Mouse (Mus musculus) ES-CJ7 (cell line): ENCODE results near the gene Zfp326.

Experiments used
- DNase-seq: peaks from one replicate; pipeline ENCODE4 v3.0.0; 2011; ENCODE audit warnings: low read depth, low spot score

Zfp326 gene

DNA sequence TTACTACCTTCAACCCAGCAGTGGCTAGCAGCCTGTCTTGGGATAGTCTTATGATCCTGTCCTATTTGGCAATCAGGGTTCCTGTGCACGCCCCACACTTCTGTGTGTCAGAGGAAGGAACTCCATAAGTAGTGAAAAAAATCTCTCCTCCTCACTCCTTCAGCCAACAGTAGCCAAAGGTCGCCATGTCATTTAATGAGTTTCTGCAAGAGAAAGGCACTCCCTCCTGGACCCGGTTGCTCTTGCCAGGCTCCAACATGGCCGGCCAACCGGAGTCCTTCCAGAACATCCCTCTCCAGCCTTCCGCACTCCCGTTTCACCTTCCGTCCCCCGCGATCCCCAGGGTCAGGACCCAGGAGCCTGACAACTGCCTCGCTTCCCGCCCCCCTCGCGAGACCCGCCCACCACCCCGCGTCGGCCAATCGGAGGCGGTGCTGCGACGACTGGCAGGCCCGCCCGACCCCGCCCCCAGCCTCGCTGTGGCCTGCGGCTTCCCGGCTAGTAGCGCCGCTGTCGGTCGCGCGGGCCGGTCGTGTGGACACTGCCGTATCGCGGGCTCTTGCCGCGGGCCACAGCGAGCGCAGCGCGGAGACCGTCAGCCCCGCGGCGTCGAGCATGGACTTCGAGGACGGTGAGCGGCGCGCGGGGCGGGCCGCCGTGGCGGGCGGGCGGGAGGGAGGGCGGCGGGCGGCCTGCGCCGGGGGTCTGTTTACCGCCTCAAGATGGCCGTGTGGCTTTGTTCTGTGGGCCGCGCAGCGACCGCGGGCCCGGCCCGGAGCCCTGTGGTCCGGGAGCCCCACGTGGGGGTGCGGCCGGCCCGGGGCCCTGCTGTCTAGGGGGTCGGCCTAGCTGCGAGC, at the start of gene Zfp326:
Gene Zfp326, plus strand, starts transcription at position 498 of the 857 bp plus-strand sequence.
- DNase-seq: peak; percentile 93

DNA sequence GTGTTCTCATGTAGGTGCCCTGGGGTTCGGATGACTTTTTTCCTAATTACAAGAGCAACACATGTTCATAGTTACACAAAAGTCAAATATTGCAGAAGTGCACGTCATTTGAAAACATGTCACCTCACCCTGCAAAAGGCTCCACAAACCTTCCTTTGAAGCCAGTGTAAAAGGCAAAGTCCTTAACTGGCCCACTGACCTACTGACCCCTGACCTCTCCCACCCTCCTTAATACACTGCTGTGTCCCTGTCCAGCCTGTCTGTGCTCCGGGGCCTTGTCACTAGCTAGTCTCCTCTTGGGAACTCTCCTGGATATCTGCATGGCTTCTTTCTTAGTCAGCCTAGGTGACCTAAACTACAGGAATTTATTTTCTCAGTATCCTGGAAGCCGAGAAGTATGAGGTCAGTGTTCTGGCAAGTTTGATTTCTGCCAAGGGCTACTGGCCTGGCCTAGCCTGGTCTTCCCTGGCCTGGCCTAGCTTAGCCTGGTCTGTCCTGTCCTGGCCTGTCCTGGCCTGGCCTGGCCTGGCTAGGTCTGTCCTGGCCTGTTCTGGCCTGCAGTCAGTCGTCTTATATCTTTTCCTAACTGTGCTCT, 49.4 kb upstream of the Zfp326 start:
- no peak for DNase-seq

DNA sequence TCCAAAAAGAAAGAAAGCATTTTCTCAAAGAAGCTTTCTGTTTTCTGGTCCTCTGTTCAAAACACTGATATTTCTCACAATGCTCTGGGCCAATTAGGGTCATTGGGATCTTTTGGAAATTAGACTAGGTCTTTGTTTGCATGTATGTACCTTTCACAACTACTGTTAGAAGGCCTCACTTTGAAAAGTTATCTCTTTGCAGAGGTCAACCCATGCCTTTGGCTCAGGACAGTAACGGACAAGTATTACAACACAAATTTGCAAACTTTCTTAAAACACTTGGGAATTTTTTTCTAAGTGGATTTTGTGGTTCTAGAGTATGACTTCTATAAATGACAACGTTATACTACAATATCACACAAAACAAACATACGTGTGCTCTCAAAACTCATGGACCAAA, 48.3 kb upstream of the Zfp326 start:
- DNase-seq: no peak

DNA sequence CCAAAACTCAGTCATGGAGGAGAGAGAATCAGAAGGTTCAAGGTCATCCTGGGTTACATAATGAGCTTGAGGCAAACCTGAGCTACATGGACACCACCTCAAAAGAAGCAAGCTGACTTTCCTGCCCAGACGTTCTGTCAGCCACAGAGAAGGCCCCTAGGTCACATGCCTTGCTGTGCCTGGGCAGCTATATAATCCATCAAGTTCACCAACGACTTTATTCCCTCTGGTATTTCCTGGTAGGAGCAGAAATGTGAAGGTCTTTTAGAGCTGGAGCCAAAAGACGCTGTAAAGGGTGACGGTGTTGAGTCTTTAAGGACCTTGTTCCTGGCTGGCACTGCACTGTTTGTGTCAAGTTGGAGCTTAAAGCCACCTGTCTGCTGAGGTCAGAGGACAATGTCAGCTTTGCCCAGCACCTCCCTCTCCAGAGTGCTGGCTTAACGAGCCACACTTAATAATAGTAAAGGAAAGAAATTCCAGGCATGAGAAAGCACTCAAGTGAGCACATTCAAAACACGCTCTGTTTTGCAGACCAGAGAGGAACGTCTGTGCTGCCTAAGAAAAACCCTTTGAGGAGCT, 47.3 kb upstream of the Zfp326 start:
- DNase-seq: no peak

DNA sequence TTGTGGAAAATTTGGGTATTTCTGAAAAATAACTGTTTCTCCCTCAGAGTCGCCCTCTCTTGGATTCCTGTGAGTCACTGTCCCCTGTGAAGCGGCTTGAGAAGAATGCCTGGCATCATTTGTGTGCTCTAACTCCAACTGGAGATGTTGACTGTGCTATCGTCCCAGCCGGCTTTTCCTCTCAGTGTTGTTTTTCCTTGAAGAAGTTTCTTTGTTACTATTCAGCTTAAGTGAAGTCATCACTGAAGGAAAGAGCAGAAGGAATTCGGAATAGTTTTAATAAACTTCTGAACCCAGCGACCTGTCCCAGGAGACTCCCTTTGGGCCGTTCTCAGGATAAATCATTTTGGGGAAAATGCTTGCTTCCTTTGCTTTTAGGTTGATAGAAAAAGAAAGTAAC, 44.2 kb upstream of the Zfp326 start:
- DNase-seq: no peak

DNA sequence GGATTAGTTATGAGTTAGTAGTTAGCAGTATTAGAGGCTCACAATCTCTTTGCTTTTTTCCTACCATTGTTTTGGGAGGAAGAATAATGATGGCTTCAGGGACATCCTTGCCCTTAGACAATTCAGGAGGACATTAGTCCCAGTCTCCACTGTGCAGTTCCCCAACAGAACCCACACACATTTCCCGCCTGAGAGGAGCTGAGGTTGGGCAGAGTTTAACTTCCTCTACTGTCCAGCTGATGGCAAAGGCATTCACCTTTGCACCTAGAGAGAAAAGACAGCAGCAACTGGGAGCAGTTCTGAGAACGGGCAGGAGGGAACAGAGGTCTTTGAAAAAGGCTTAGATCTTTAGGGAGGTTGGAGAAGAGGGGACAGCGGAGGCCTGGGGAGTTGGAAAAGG, 42.4 kb upstream of the Zfp326 start:
- DNase-seq: no peak

DNA sequence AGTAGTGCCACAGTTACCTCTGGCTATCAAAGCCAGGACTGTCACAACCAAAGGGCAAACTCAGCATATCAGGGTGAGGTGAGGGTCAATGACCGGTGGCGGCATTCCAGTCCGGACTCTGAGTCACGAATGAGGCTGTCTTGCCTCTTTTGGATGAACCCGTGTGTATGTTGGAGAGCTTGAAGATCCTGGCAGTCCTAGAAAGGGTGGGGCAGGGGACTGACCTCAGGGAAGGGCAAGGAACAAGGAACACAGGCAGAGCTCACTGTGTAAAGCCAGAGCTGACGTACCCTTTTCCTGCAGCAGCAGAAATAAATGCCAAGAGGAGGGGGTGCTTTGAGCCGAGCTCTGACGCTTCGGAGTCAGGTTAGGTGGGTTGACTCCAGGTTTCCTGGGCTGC, 40.4 kb upstream of the Zfp326 start:
- no peak for DNase-seq

DNA sequence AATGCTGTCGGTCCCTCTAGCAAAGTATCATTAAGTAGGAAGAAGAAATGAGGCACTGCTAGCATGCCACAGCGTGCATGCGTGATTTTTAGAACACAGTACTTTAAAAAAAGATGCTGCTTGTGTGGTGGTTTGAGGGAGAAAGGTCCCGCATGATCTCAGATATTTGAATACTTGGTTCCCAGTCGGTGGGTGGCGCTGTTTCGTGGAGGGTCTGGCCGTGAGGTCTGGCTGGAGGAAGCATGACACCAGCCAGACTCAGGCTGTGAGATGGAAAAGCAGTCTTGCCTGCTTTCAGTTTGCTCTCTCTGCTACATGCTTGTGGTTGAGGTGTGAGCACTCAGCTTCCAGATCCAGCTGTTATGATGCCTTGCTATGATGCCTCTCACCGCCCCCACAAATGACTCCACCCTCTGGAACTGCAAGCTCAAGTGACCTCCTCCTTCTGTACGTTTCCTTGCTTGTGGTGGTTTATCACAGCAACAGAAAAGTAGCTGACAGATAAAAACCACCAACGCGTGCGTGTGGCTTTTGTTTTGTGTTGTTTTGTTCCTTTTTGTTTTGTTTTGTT, 36.5 kb upstream of the Zfp326 start:
- DNase-seq: no peak

DNA sequence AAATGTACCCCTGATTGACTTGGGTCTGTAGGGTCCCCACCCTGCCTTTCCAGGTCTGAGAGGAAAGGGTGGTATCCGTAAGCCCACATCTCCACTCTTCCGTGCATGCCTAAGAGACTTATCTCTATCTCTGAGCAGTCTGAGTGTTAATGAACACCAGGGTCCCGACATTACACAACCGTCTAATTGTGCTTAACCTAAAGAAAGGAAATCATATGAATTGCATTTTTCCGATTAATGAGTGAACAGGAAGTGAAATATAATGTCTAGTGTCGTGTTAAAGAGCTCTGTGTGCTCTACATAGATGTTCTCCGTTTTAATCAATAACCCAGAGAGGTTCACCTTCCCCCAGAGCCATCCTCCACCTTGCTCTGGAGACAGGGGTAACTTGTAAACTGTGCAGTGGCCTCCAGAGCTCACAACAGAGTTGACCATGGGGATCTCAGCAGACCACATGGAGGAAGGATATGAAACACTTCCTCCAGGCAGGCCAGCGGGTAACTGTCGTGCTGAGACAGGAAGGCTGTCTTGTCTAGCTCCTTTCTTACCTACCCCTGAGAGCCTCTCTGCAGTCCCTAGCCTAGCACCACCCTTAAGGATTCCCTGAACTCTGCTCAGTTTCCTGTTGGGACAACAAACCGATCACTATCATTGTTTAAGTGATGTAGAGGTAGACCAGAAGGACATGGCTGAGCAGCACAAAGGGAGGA, 32.2 kb upstream of the Zfp326 start:
- DNase-seq: no peak

DNA sequence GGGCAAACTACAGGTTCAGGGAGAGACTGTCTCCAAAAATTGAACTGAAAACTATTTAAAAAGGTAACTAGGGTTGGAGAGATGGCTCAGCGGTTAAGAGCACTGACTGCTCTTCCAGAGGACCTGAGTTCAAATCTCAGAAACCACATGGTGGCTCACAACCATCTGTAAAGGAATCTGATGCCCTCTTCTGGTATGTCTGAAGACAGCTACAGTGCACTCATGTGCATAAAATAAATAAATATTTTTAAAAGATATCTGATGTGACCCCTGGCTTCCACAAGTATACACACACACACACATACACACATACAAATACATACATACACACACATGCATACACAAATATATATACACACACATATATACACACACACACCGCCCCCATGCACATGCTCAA, 31.3 kb upstream of the Zfp326 start:
- DNase-seq: no peak

DNA sequence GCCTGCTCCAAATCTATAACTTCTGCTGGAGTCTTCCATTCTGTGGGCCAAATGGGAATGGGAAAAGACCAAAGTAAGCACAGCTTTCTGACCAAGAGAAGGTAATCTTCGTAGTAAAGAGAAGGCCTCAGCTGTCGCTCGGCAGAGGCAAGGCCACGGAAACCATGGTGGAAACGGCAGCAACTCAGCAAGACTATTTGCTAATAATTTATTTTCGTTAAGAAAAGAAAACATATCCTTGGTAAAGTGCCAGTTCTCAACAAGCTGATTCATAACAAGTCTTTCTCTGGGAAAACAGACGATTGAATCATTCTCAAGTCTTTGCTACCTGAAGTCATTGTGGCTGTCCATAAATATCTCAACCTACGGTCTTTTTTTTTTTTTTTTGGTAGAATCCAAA, 28.6 kb upstream of the Zfp326 start:
- no peak for DNase-seq

DNA sequence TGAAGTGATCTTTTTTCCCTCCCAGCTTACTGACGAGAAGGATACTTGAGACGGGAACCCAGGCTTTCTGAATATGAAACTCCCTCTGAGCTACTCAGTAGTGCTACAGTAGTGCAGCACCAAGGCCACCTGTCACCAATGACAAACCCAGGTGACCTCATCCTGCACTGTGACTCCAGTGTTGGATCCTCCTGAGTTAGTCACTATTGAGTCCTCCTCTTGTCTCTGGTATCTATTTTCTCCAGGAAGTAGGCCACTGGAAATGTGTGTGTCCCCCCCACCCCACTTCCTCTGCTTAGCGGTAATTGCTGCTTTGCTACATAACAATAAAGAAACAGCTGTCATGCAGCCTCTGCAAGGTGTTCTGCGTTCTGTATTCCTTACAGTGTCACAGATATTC, 27.1 kb upstream of the Zfp326 start:
- no peak for DNase-seq

DNA sequence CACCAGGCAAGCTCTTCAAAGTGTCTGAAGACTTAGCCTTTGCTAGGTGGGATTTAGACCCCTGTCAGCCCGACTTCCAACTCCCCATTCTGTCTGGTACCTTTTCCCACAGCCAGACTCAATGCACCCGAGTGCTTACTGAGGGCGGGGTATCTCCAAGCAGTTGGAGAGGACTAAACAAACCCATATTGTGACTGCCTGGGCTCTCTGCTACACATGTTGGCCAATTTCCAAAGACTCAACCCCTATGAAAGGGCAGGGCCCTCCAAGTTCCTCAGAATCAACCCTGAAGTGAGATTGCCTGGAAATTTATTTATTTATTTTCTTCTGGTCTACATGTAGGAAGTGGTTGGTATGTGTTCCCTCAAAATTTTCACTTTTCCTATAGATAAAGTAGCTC, 26.7 kb upstream of the Zfp326 start:
- DNase-seq: no peak

DNA sequence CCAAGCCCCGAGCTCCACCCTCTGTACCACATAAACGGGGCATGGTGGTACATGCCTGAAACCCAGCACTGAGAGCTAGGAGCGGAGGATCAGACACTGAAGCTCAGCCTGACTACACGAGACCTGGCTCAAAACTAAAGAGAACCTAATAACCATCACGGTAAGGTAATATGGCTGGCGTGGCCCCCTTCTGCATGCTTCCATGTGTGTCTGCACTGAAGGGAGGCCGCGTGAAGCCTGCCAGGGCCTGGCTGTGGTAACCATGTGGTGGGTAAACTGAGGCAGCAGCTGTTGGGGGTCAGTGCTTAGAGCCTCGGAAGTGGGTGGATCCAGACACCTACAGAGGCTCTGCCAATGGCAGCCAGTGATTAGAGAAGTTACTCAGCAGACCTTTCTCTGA, 23.1 kb upstream of the Zfp326 start:
- DNase-seq: no peak

DNA sequence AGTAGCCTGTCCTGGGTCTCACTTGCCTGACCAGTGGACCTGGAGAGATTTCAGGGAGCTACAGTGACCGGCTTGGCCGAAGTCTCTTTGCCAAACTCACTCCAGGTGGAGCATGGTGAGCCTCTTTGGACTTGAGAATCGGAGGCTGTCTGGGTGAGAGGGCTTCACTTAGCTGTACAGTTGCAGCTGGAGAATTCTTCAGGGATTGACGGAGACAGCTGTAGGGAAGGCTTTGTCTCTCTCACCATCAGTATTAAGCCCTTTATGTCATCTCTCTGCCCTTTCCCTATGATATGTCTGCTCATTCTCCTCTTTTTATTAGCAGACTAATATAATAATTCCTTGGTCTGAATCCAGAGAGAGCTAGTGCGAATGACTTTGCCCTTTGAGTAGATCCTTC, 18.9 kb upstream of the Zfp326 start:
- DNase-seq: no peak

DNA sequence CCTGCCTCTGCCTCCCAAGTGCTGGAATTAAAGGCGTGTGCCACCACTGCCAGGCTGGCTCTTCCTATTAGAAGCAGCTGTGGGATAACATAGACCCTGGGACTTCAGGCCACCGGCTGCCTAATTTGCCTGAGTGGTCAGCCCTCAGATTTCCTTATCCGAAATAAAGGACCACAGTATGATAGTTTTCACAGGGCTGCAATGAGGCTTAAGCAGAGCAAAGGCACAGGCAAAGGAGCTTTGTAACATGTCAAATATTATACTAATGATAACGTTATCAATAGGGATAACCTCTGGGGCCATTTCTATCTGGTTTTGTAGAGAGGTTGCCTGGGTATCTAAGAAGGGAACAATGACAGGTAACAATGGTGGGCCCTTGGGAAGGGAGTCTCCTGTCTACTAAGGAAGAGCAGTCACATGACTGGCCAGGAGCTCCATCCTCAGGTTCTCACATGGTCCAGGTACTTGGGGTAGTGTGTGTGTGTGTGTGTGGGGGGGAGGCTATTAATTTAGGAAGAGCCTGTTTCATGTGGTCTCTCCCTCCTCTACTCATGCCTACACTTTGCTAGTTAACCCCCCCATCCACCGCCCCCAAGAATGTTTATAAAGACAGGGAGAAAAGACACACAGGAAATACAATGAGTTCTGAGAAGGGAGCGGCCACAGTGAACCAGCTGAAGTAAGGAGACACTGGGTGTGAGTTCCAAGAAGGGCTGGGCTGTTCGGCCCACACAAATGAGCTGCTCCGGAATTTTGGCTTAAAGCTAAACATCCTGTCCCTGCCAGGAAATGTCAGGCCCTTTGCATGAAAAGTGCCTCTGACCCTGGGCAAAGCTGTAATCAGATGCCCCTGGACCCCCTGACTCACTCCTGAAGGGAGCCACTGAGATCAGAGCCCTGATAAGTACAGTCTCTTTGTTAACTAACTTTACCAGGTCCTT, 17.3 kb upstream of the Zfp326 start:
- no peak for DNase-seq

DNA sequence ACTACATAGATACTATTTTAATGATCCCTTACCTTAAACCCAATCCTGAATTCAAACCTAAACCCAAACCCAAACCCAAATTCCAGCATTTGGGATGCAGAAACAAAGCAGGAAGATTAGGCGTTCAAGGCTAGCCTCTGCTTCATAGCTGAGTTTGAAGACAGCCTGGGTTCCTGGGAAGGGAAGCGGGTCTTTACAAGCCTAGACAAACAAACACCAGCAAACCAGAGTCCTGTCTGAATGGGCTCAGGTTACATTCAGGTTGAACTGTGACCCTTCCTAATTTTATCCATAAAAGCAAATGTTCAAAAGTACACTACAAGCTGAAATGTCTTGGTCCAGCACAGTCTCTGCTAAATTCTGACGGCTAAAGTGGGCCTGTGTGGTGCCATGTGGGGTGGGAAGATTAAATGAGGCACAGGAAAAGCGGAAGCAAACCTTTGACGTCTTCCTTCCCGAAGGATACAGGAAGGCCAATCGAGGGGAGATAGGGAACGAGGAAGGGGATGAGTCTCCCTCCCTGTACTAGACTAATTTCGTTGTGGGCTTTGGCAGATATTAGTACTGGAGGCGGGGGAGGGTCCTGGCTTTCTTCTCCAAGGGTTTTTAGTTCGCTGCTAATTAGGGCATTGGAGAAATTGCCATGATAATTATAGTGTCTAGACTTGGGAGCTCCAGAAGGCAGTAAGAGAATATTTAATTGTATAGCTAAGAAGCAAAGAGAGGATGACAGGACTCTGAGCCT, 16.5 kb upstream of the Zfp326 start:
- no peak for DNase-seq

DNA sequence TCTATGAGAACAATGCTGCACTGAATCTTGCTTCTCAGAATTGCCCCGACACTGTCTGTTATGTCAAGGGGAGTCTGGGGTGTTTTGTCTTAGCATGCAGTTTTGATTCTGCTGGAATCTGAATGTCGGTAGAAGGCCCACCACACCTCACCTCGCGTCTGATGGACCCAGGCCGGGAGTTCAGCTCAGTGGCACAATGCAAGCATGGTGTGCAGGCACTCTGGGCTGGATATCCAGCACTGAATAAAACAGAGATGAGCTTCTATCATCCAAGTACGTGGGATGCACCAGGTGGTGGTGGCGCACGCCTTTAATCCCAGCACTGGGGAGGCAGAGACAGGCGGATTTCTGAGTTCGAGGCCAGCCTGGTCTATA, 15.9 kb upstream of the Zfp326 start:
- no peak for DNase-seq

DNA sequence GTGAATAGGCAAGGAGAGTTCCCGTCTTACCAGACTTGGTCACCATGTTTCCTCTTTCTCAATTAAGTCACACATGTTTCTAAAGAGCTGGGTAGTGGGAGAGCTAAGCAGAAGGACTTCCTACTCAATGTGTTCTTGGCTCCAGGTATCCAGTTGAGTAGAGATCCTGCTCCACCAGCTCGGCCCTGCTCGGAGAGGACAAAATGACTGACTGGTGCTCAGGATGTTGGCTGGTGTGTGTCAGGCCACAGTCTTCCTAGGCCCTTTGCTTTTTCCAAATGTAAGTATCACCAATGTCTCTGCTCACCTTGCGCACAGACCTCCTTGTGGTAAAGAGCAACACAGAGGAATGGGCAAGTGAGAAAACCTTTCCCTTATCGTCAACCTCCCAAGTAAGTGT, 14.7 kb upstream of the Zfp326 start:
- DNase-seq: no peak

DNA sequence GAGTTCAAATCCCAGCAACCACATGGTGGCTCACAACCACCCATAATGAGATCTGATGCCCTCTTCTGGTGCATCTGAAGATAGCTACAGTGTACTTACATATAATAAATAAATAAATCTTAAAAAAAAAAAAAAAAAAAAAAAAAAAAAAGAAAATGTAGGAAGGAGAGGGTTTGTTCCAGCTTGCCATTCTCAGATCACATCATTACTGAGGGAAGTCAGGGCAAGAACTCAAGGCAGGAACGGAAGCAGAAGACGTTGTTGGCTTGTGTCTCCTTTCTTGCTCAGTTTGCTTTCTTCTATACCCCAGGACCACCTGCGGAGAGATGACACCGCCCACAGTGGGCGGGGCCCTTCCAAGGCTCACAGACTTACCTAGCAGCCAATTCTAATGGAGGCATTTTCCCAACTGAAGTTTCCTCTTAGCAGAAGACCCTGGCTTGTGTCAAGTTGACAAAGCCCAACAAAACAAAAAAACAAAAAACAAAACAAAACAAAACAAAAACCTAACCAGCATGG, 11.2 kb upstream of the Zfp326 start:
- DNase-seq: peak; percentile 71
